In the genomic region with DNA sequence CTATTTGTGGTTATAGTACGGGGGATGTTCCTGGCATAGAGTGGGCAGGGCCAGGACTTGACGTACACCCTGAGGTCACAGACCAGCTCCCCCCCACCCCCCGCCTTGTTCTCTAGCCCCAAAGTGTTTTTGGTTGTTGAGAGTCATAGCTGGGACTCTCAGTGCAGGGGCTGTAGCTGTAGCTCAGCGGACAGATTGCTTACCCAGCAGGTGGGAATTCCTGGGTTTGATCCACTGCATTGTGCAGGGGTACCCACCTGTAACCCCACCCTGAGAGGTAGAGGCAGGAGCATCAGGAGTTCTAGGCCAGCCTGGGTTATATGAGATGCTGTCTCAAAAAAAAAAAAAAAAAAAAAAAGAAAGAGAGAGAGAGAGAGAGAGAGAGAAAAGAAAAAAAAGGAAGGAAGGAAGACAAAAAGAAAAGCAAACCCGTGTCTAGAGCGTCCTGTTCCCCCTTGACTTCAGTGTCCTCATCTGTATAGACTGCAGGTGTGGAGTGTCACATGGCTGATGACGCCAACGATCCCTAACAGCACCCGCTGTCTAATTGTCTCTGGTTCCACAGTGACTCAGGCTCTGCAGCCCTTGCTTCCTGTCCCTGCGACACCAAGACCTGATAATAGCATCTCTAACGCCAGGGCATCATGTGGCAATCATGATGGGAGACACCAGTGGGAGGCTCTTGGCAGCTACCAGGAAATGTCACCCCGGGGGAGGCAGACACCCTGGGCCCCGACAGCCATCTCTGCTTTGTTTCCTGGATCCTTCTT, we compare ENCODE assay signal across 18 mouse cellular contexts.
DNase-seq lines count a peak whose midpoint lies in the region; ATAC-seq lines count a peak whose summit lies in the region.
"Had no signal": no experiment of that assay in that cellular context is flagged by ENCODE, and none has a peak within 500 bp of the region (broad histone marks: within the 10 kb centered on the region; RNA-seq: fewer than 3 reads in every experiment).

No protein-coding gene starts in this region.

- no peaks in the 10 kb centered on the region for H3K9me3 ChIP-seq in forebrain, embryonic 10.5 days
- no peaks in the 10 kb centered on the region for H3K9me3 ChIP-seq in forebrain, embryonic 12.5 days
- H3K9me3 ChIP-seq: embryonic facial prominence, embryonic 12.5 days; heart, embryonic 10.5 days; hindbrain, embryonic 12.5 days; liver, embryonic 13.5 days; midbrain, embryonic 13.5 days had no signal

- H3K27ac ChIP-seq in forebrain, embryonic 10.5 days, result 0 out of 2 replicates have a peak overlapping the region, but pooled peaks have one; percentile 11
- no peak overlapping the region for H3K27ac ChIP-seq in forebrain, embryonic 12.5 days
- H3K27ac ChIP-seq: embryonic facial prominence, embryonic 12.5 days; heart, embryonic 10.5 days; hindbrain, embryonic 12.5 days; liver, embryonic 13.5 days; midbrain, embryonic 13.5 days had no signal

- H3K4me3 ChIP-seq in forebrain, embryonic 10.5 days, result no peak overlapping the region
- H3K4me3 ChIP-seq in forebrain, embryonic 12.5 days (replicated peaks), result no peak overlapping the region
- H3K4me3 ChIP-seq: embryonic facial prominence, embryonic 12.5 days; heart, embryonic 10.5 days; hindbrain, embryonic 12.5 days; liver, embryonic 13.5 days; midbrain, embryonic 13.5 days; myocyte had no signal

- ATAC-seq in forebrain, embryonic 12.5 days (ENCODE audit: low FRiP score), result no peak
- ATAC-seq in megakaryocyte progenitor cell, adult 5-6 weeks (replicated peaks; ENCODE audit: poor library complexity), result peak; percentile 49
- ATAC-seq: midbrain, embryonic 13.5 days; Patski had no signal

- H3K36me3 ChIP-seq in forebrain, embryonic 10.5 days (replicated peaks), result no peaks in the 10 kb centered on the region
- H3K36me3 ChIP-seq in forebrain, embryonic 12.5 days (replicated peaks), result no peaks in the 10 kb centered on the region
- H3K36me3 ChIP-seq: embryonic facial prominence, embryonic 12.5 days; heart, embryonic 10.5 days; hindbrain, embryonic 12.5 days; liver, embryonic 13.5 days; midbrain, embryonic 13.5 days had no signal

- H3K4me2 ChIP-seq in forebrain, embryonic 12.5 days, result no peak overlapping the region
- H3K4me2 ChIP-seq: embryonic facial prominence, embryonic 12.5 days; hindbrain, embryonic 12.5 days; liver, embryonic 13.5 days; midbrain, embryonic 13.5 days had no signal

- H3K27me3 ChIP-seq in forebrain, embryonic 10.5 days (ENCODE audit: poor library complexity, severe bottlenecking), result 0 out of 2 replicates have a peak, but pooled peaks cover 8% of the 10 kb centered on the region
- peaks cover 9% of the 10 kb centered on the region; the same call in 1 of the 2 replicates for H3K27me3 ChIP-seq in forebrain, embryonic 12.5 days
- H3K27me3 ChIP-seq: embryonic facial prominence, embryonic 12.5 days; hindbrain, embryonic 12.5 days; midbrain, embryonic 13.5 days had no signal

- no peak overlapping the region for H3K9ac ChIP-seq in forebrain, embryonic 12.5 days
- H3K9ac ChIP-seq: embryonic facial prominence, embryonic 12.5 days; hindbrain, embryonic 12.5 days; liver, embryonic 13.5 days; midbrain, embryonic 13.5 days had no signal

- H3K4me1 ChIP-seq in forebrain, embryonic 10.5 days, result peaks cover 32% of the 10 kb centered on the region
- H3K4me1 ChIP-seq in forebrain, embryonic 12.5 days, result peaks cover 15% of the 10 kb centered on the region; the same call in 1 of the 2 replicates

- no peak for DNase-seq in forebrain, embryonic 10.5 days (ENCODE audit: extremely low spot score, low spot score)
- peak; percentile 53 for DNase-seq in ZHBTc4 (ENCODE audit: low read depth, low spot score)
- DNase-seq in thymus, postnatal 4 days, result peak; percentile 32
- DNase-seq in urinary bladder, postnatal 14 days (ENCODE audit: low spot score), result no peak
- no peak for DNase-seq in embryo, embryonic 9.5 days (ENCODE audit: extremely low spot score)
- DNase-seq: cerebellum, postnatal 36 days; gastrocnemius, postnatal 25 days; kidney, adult 9 months; liver, embryonic 13.5 days; spleen, adult 18-20 months had no signal

- WGBS in forebrain, embryonic 10.5 days, result 70% methylated on average over 13 of the region's 13 CpGs
- 69% methylated on average over 13 of the region's 13 CpGs for WGBS in forebrain, embryonic 12.5 days

Comparison
In these comparisons a context has a peak if more than half of its experiments do, and no peak if none do; other contexts are left out.
1. DNase-seq: peak in ZHBTc4 (single experiment) and thymus, postnatal 4 days (single experiment); none in forebrain, embryonic 10.5 days (single experiment), urinary bladder, postnatal 14 days (single experiment) and embryo, embryonic 9.5 days (single experiment).